Mouse (Mus musculus) MN1 (cell line): ENCODE measurements around the gene LTO1.
A peak's percentile ranks its signal among the peaks of the same experiment; 100 is the strongest.

Experiments used
- DNase-seq: peaks from one replicate; pipeline ENCODE4 v3.0.0-alpha.2; 2016; ENCODE audit warnings: low spot score

Gene LTO1

GRCm38 (mm10) chr7:144940003-144940571 lies 25.2 kb downstream of the LTO1 start:
- DNase-seq, result peak; percentile 77

GRCm38 (mm10) chr7:144940585-144940984 lies 25.7 kb downstream of the LTO1 start:
- no peak for DNase-seq

- peak; percentile 95 for DNase-seq
Observed at GRCm38 (mm10) chr7:144941242-144941831, 26.4 kb downstream of the LTO1 start.

- DNase-seq, result peak; percentile 58
Observed at GRCm38 (mm10) chr7:144942071-144942743, 27.3 kb downstream of the LTO1 start.

GRCm38 (mm10) chr7:144942744-144943135 lies 27.8 kb downstream of the LTO1 start:
- peak; percentile 52 for DNase-seq

GRCm38 (mm10) chr7:144943254-144943653 lies 28.4 kb downstream of the LTO1 start:
- DNase-seq, result peak; percentile 89

- no peak for DNase-seq
Observed at GRCm38 (mm10) chr7:144958509-144959395, 43.9 kb downstream of the LTO1 start.

- no peak for DNase-seq
Observed at GRCm38 (mm10) chr7:144963911-144964310, 49.0 kb downstream of the LTO1 start.

- no peak for DNase-seq
Observed at GRCm38 (mm10) chr7:144964316-144964715, 49.4 kb downstream of the LTO1 start.

GRCm38 (mm10) chr7:144965893-144966292 lies 51.0 kb downstream of the LTO1 start:
- DNase-seq, result no peak

GRCm38 (mm10) chr7:144970997-144971768 lies 56.3 kb downstream of the LTO1 start:
- no peak for DNase-seq

- no peak for DNase-seq
Observed at GRCm38 (mm10) chr7:144971769-144972168, 56.9 kb downstream of the LTO1 start.

GRCm38 (mm10) chr7:144973461-144973860 lies 58.6 kb downstream of the LTO1 start:
- DNase-seq, result no peak

GRCm38 (mm10) chr7:144977121-144977520 lies 62.2 kb downstream of the LTO1 start:
- DNase-seq, result no peak

GRCm38 (mm10) chr7:144979814-144980213 lies 64.9 kb downstream of the LTO1 start:
- no peak for DNase-seq
